Mouse (Mus musculus) T-helper 2 cell (primary cell): ENCODE data around the gene Adcy5.

Experiments used
- in situ Hi-C: fragments of 300-600 bp; cut with MboI, MseI; formaldehyde crosslinking; loops from one replicate; pipeline ENCODE4 v1.15.1; 2025; ENCODE audit warnings: high pct_unique_total_duplicates

Adcy5 gene

GRCm38 (mm10) chr16:35255981-35256380 lies 101.3 kb downstream of the Adcy5 start:
- in situ Hi-C loops, result no loop called here

- in situ Hi-C loops, result loop anchor here (5.0 kb wide), 1 partner anchor 158 kb away; no protein-coding TSS in a partner anchor
Observed at GRCm38 (mm10) chr16:35270353-35270934, 115.8 kb downstream of the Adcy5 start.

GRCm38 (mm10) chr16:35270945-35271344 lies 116.3 kb downstream of the Adcy5 start:
- in situ Hi-C loops, result loop anchor here (5.0 kb wide), 1 partner anchor 159 kb away; no protein-coding TSS in a partner anchor

GRCm38 (mm10) chr16:35271572-35271971 lies 116.9 kb downstream of the Adcy5 start:
- in situ Hi-C loops, result loop anchor here (5.0 kb wide), 1 partner anchor 159 kb away; no protein-coding TSS in a partner anchor

DNA sequence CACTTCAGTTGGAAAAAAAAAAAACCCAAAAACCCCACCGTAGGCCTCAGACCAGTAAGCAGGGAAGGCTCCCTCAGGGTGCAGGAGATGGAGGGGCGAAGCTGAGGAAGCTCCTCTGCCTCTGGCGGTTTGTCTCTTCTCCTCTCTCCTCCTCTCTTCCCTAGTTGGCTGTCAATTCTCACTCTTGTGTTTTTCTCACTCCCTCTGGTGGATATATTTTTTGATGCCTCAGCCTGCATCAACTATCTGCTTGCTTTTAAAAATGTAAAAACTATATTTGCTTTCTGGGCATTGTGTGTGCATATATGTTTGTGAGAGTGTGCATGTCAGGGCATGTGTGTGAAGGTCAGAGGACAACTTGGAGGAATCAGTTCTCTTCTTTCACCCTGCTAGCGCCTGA lies 117.7 kb downstream of the Adcy5 start:
- in situ Hi-C loops, result loop anchor here (5.0 kb wide), 1 partner anchor 160 kb away; no protein-coding TSS in a partner anchor

GRCm38 (mm10) chr16:35278166-35278565 lies 123.5 kb downstream of the Adcy5 start:
- in situ Hi-C loops, result no loop called here

- in situ Hi-C loops, result no loop called here
Observed at GRCm38 (mm10) chr16:35282456-35282855, 127.8 kb downstream of the Adcy5 start.

- in situ Hi-C loops, result no loop called here
Observed at GRCm38 (mm10) chr16:35285821-35286220, 131.1 kb downstream of the Adcy5 start.

DNA sequence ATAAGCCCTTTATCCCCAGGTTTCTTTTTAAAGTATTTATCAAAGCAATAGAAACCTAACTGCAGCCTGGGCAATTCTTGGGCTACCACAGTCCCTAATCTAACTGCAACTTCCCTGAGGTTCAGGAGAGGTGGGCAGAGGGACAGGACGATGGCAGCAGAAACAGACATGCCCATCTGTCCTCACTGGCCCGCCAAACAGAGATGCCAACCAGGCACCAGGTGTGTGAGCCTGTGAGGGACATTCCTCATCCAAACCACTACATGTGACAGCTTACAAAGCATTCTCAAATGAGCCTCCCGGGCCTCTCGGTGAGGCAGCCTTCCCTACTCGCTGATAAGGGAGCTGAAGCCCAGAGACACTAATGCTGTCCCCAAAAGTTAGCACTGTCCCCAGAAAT lies 132.6 kb downstream of the Adcy5 start:
- in situ Hi-C loops, result no loop called here

- in situ Hi-C loops, result no loop called here
Observed at GRCm38 (mm10) chr16:35297786-35298185, 143.1 kb downstream of the Adcy5 start.

GRCm38 (mm10) chr16:35300156-35300555 lies 145.5 kb downstream of the Adcy5 start:
- in situ Hi-C loops, result no loop called here

GRCm38 (mm10) chr16:35302441-35303280 lies 148.0 kb downstream of the Adcy5 start:
- in situ Hi-C loops, result no loop called here

DNA sequence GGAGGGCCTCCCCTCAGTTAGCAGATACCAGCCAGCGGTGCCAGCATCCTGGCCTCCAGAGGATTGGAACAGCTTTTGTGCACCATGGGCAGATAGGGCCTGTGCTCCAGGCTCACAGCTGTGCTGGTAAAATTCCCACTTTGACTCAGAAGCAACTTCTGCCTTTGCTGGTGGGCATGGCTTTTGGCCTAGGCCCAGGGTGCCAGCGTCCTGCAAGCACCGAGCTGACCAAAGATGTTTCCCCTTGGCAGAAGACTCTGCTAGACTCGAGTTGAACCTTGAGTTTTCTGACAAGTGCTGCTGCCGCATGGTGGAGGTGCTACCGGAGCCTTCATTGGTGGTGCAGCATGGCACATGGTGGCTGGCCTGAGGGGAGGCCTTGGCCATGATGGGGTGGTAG lies 149.0 kb downstream of the Adcy5 start:
- in situ Hi-C loops, result no loop called here

- in situ Hi-C loops, result no loop called here
Observed at GRCm38 (mm10) chr16:35304416-35304815, 149.7 kb downstream of the Adcy5 start.

DNA sequence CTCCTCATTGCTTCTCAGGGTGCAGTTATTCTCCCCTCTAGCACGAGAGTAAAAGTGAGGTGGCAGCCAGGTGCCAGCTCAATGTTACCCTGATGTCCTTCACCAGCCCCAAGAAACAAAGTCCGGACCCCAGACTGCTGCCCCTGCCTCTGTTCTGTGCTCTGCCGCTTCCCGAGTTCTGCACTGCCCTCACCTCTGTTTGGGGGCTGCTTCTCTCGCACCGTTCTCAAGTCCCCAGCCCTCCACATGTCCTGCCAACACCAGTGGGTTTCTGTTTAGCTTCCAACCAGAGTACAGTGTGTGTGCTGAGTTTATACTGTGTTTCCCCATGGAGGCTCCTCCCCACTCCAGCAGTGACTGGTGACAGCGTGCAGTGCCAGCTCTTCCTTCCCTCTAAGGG lies 150.5 kb downstream of the Adcy5 start:
- in situ Hi-C loops, result no loop called here

DNA sequence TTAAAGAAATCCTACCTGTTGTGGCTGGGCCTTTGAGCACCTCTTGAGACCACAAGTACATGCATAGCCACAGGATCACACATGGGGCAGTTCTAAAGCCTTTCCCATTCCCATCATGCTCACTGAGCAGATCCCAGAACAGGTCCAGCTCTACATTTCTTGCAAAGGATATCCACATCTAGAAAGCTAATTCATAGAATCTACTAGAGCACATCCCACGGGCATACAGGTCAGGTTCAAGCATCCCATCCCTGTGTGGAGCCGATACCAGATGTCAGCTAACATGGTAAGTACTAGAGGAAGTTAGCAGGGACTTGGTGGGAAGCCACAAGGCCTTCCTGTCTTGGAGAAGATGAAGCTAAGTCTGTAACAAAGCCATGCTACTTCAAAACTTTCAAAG lies 152.0 kb downstream of the Adcy5 start:
- in situ Hi-C loops, result no loop called here

GRCm38 (mm10) chr16:35307331-35307730 lies 152.7 kb downstream of the Adcy5 start:
- in situ Hi-C loops, result no loop called here

- in situ Hi-C loops, result no loop called here
Observed at GRCm38 (mm10) chr16:35308016-35308415, 153.3 kb downstream of the Adcy5 start.

- in situ Hi-C loops, result no loop called here
Observed at GRCm38 (mm10) chr16:35308486-35309143, 153.9 kb downstream of the Adcy5 start.

GRCm38 (mm10) chr16:35309634-35310033 lies 155.0 kb downstream of the Adcy5 start:
- in situ Hi-C loops, result no loop called here

DNA sequence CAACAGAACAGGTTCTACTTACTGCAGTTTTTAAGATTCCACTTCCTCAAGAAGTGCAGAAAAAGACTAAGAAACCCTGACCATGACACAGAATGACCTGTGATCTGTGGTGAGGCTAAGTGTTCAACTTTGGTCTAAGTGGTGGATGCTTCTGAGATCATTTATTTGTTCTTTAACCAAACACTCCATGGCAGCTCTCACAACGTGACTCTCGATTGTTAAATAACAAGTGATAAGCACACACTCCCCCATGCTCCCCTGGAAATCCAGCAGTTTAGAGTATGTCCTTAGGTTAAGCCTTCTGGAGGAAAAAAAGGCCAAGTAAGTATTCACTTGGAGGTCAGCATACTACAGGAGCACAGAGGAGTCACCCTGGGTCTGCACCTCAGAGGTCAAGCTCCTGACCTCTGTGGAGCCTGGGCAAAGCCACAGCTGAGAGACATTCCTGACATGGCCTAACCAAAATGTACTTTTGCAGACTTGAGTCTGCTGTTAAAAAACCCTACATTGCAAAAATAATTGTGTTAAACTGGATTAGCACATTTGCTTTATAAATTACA lies 156.0 kb downstream of the Adcy5 start:
- in situ Hi-C loops, result no loop called here

- in situ Hi-C loops, result no loop called here
Observed at GRCm38 (mm10) chr16:35311586-35311985, 156.9 kb downstream of the Adcy5 start.
